Mouse (Mus musculus) adrenal gland, postnatal 14 days (tissue): Measurements from ENCODE around the gene Nr1h3. TPM values are rescaled to one million over a fixed set of nuclear protein-coding genes. Genes with fewer than 3 reads are reported as not detected.

Source experiments
- DNase-seq: peaks from one replicate; pipeline ENCODE4 v3.0.0; 2021; ENCODE audit warnings: mixed read lengths
- total RNA-seq: library from RNA; stranded (reverse); gene quantifications from 2 replicates; pipeline ENCODE4 v1.2.3, GENCODE M21; 2021

Gene Nr1h3
- total RNA-seq, 1 experiment from 2014 or later, result 45.0 TPM

- no peak for DNase-seq
Observed at GRCm38 (mm10) chr2:91186208-91186607, 16.4 kb downstream of the Nr1h3 start.

GRCm38 (mm10) chr2:91183711-91184405 lies 18.8 kb downstream of the Nr1h3 start, which contains the start of gene Madd:
Madd (minus strand) TSS chr2:91183837.
- peak; percentile 33 for DNase-seq

- DNase-seq, result peak; percentile 96
Observed at GRCm38 (mm10) chr2:91183148-91183513, 19.5 kb downstream of the Nr1h3 start.

- peak; percentile 85 for DNase-seq
Observed at GRCm38 (mm10) chr2:91182405-91183147, 20.1 kb downstream of the Nr1h3 start.

- no peak for DNase-seq
Observed at GRCm38 (mm10) chr2:91182016-91182404, 20.6 kb downstream of the Nr1h3 start.

GRCm38 (mm10) chr2:91180706-91181105 lies 21.9 kb downstream of the Nr1h3 start:
- DNase-seq, result no peak

- no peak for DNase-seq
Observed at GRCm38 (mm10) chr2:91179825-91180224, 22.8 kb downstream of the Nr1h3 start.

GRCm38 (mm10) chr2:91176234-91176633 lies 26.4 kb downstream of the Nr1h3 start:
- DNase-seq, result no peak

- no peak for DNase-seq
Observed at GRCm38 (mm10) chr2:91175490-91175889, 27.1 kb downstream of the Nr1h3 start.

- DNase-seq, result no peak
Observed at GRCm38 (mm10) chr2:91169587-91170322, 32.9 kb downstream of the Nr1h3 start.

- no peak for DNase-seq
Observed at GRCm38 (mm10) chr2:91167629-91168028, 35.0 kb downstream of the Nr1h3 start.

- DNase-seq, result no peak
Observed at GRCm38 (mm10) chr2:91164991-91165390, 37.6 kb downstream of the Nr1h3 start.

- no peak for DNase-seq
Observed at GRCm38 (mm10) chr2:91163532-91163931, 39.1 kb downstream of the Nr1h3 start.

GRCm38 (mm10) chr2:91162952-91163351 lies 39.7 kb downstream of the Nr1h3 start:
- DNase-seq, result no peak

- DNase-seq, result no peak
Observed at GRCm38 (mm10) chr2:91160591-91160990, 42.0 kb downstream of the Nr1h3 start.

GRCm38 (mm10) chr2:91157002-91157752 lies 45.5 kb downstream of the Nr1h3 start:
- no peak for DNase-seq

GRCm38 (mm10) chr2:91154091-91154490 lies 48.5 kb downstream of the Nr1h3 start:
- peak; percentile 75 for DNase-seq

- DNase-seq, result no peak
Observed at GRCm38 (mm10) chr2:91152885-91153377, 49.7 kb downstream of the Nr1h3 start.

- no peak for DNase-seq
Observed at GRCm38 (mm10) chr2:91151331-91151730, 51.3 kb downstream of the Nr1h3 start.

GRCm38 (mm10) chr2:91148101-91148500 lies 54.5 kb downstream of the Nr1h3 start:
- DNase-seq, result no peak

- no peak for DNase-seq
Observed at GRCm38 (mm10) chr2:91143401-91143800, 59.2 kb downstream of the Nr1h3 start.

GRCm38 (mm10) chr2:91142920-91143319 lies 59.7 kb downstream of the Nr1h3 start:
- DNase-seq, result no peak
